Mouse (Mus musculus) adrenal gland (tissue): Measurements from ENCODE around the gene Tas2r130.
"Not testable (repeated sequence)": the region's sequence is repeated elsewhere in the genome, so short reads cannot be mapped to it uniquely, and the experiment has no call there.

Experiments used
- intact Hi-C: fragments of 180-260 bp; cut with DNase I; formaldehyde crosslinking; loops from one replicate; pipeline ENCODE4 v1.15.1; 2025
- long read RNA-seq, 2 experiments: library from polyadenylated mRNA; unstranded; transcript quantifications; one replicate each; pipeline ENCODE4 v2.0.0; 2020; ENCODE audit warnings: borderline replicate concordance in 1 of 2; ENCODE audit not compliant: insufficient replicate concordance in 1 of 2

The Tas2r130 gene
- long read RNA-seq, experiment 1: 0 reads
- long read RNA-seq, experiment 2: 0 reads

- intact Hi-C loops: no loop called here
Observed at GRCm38 (mm10) chr6:131630812-131631211, at the start of gene Tas2r130. TSS of gene Tas2r130 (minus strand) at chr6:131630912.

- intact Hi-C loops: no loop called here
Observed at GRCm38 (mm10) chr6:131678786-131679185, 48.1 kb upstream of the Tas2r130 start, which contains the start of gene Tas2r106. TSS of gene Tas2r106 (minus strand) at chr6:131678886.

GRCm38 (mm10) chr6:131660049-131660448, 29.3 kb upstream of the Tas2r130 start, which contains the start of gene Tas2r107:
TSS of gene Tas2r107 (minus strand) at chr6:131660149.
- intact Hi-C loops: no loop called here

GRCm38 (mm10) chr6:131609956-131610355, 20.8 kb downstream of the Tas2r130 start:
- intact Hi-C loops: not testable (repeated sequence)

- intact Hi-C loops: no loop called here
Observed at GRCm38 (mm10) chr6:131604821-131605220, 25.9 kb downstream of the Tas2r130 start.
